ENCODE assay signal across 13 mouse cellular contexts in genomic region chr16:8388491-8388890, GRCm38 (mm10). TPM values are rescaled to one million over a fixed set of nuclear protein-coding genes. Genes with fewer than 3 reads are reported as not detected.
"Had no signal": no experiment of that assay in that cellular context is flagged by ENCODE, and none has a peak within 500 bp of the region (broad histone marks: within the 10 kb centered on the region; RNA-seq: fewer than 3 reads in every experiment).

No protein-coding gene starts in this region.

- H3K36me3 ChIP-seq: limb, embryonic 10.5 days; liver, embryonic 13.5 days; midbrain, embryonic 12.5 days had no signal

- H3K4me2 ChIP-seq: liver, embryonic 13.5 days; midbrain, embryonic 12.5 days had no signal

- H3K9me3 ChIP-seq: limb, embryonic 10.5 days; liver, embryonic 13.5 days; midbrain, embryonic 12.5 days had no signal

- H3K4me1 ChIP-seq: limb, embryonic 10.5 days; liver, embryonic 13.5 days; midbrain, embryonic 12.5 days had no signal

- DNase-seq: kidney, adult 8-10 months; kidney, postnatal 25 days; liver, embryonic 13.5 days; lung, adult 18-20 months; right cerebral cortex, postnatal 14 days; thymus, postnatal 4 days had no signal

- H3K27ac ChIP-seq: limb, embryonic 10.5 days; liver, embryonic 13.5 days; midbrain, embryonic 12.5 days had no signal

- H3K9ac ChIP-seq: liver, embryonic 13.5 days; midbrain, embryonic 12.5 days had no signal

- ATAC-seq: midbrain, embryonic 16.5 days had no signal

- H3K27me3 ChIP-seq: liver, embryonic 13.5 days; midbrain, embryonic 12.5 days had no signal

- H3K4me3 ChIP-seq: limb, embryonic 10.5 days; liver, embryonic 13.5 days; midbrain, embryonic 12.5 days had no signal

RNA-seq across cellular contexts. Expression of gene Tmem114, which starts 36.4 kb away (rescaled TPM):
- total RNA-seq: megakaryocyte-erythroid progenitor cell, adult 5-6 weeks had no signal
- polyA plus RNA-seq: liver, embryonic 13.5 days; lung, embryonic 16.5 days; midbrain, embryonic 12.5 days; spleen, adult 2 months; stomach, embryonic 16.5 days had no signal
